Mouse (Mus musculus) olfactory bulb, adult 2 months (tissue): ENCODE data around the gene C2. TPM values are rescaled to one million over a fixed set of nuclear protein-coding genes. Genes with fewer than 3 reads are reported as not detected.

Source experiments
- H3K27ac ChIP-seq: fragments of 200-500 bp; 2 replicates; pipeline ENCODE4 v1.5.1; 2012; ENCODE audit warnings: low read depth, low read length; ENCODE audit not compliant: insufficient read depth
- H3K4me1 ChIP-seq: fragments of 200-500 bp; 2 replicates; pipeline ENCODE4 v1.6.1; 2012; ENCODE audit warnings: low read length; ENCODE audit not compliant: control insufficient read depth, insufficient read depth
- H3K4me3 ChIP-seq: fragments of 200-500 bp; 2 replicates; pipeline ENCODE4 v1.5.1; 2012; ENCODE audit warnings: mild to moderate bottlenecking, low read depth, low read length, moderate library complexity; ENCODE audit not compliant: insufficient read depth
- CTCF ChIP-seq: fragments of 200-500 bp; IDR thresholded peaks from 2 replicates; pipeline ENCODE4 v1.5.1; 2012; ENCODE audit warnings: low read depth, mild to moderate bottlenecking, low read length, moderate library complexity; ENCODE audit not compliant: insufficient read depth
- POLR2A ChIP-seq: fragments of 200-500 bp; IDR thresholded peaks from 2 replicates; pipeline ENCODE4 v1.6.1; 2012; ENCODE audit warnings: mild to moderate bottlenecking, low read depth, low read length, moderate library complexity; ENCODE audit not compliant: insufficient read depth
- WGBS: fragments of 180-500 bp; shearing (Covaris S2); methylation state at CpG from one replicate; pipeline ENCODE4 v1.1.7; 2018; 5-methylcytosine and 5-hydroxymethylcytosine counted together
- polyA plus RNA-seq: library from polyadenylated mRNA; stranded (reverse); fragments of >200 nt; gene quantifications from 2 replicates; pipeline ENCODE4 v1.2.4, GENCODE M21; 2012; ENCODE audit warnings: low replicate concordance; ENCODE audit not compliant: missing spikeins, insufficient read depth, insufficient read length

C2 gene
- polyA plus RNA-seq, 1 experiment, result not detected

- no peak for TF ChIP-seq CTCF
- no peak for TF ChIP-seq POLR2A
- Histone ChIP-seq H3K4me1 (no peaks in the 10 kb centered on the region), H3K27ac (no peak overlapping the region), H3K4me3 (no peak overlapping the region)
- WGBS, result 67% methylated on average over 7 of the region's 7 CpGs
These were observed 32.1 kb downstream of the C2 start for GRCm38 (mm10) chr17:34865981-34866380.

DNA sequence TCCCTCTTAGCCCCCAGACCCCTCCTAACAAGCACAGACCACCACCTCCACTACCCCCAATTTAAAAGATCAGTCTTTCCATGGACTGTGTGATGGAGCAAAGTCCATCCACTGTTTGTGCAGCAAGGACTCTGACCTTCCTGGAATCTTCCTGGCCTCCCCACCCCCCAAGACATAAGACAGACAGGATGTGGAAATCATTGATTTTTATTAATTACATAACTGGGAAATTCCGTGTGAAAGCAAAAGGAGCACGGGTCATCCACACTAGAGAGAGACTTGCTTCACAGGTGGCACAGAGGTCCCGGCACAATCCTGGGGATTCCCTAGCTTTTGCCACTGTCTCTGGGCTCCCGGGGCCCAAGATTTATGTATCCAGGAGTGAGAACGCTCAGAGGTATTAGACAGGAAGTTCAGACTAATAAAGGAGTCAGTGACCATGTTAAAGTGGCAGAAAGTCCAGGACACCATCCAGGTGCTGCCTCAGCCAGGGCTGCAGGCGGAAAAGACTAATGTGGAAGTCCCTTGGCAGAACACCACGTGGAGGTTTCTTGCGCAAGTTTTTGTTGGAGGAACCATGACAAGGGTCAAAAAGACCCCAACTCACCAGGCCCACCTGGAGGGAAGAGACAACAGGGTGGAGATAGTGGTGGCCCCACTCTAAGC is 35.5 kb downstream of the C2 start, which contains the start of gene Cfb:
TSS of gene Cfb (minus strand) at position 103 of the 666 bp plus-strand sequence.
- 66% methylated on average over 8 of the region's 8 CpGs for WGBS

DNA sequence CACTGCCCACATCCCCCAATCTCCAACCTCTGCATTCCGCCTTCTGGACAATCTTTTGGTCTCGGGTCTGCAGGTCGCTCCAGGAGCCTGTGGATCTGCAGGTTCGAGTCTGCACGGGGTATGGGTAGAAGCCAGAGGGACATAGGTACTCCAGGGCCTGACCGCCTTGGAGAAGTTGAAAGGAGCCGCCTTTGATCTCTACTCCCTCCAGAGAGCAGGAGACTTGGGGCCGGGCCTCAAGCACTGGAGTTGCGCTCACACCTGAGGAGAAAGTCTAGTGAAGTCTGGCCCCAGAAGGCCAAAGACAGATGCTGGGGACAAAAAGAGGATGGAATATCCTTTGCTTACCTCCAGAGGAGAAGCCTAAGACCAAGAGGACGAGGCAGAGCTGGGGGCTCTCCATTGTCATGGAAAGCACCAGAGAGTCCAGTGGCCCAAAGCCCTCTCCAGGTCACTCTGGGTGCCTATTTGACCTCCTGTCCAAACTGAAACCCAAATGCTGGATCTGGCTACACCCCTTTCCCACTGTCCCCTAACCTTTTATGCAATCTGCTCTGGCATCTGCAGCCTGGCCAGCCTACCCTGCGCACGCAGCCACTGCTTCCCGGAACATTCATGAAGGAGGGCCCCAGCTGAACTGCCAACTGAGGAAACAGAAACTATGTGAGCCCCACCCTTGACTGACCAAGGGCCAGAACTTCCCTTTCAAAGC is 36.2 kb downstream of the C2 start:
- TF ChIP-seq CTCF (no peak), POLR2A (no peak)
- 71% methylated on average over 13 of the region's 13 CpGs for WGBS

More for the DNA sequence above, 35.5 kb downstream of the C2 start, which contains the start of gene Cfb:
- TF ChIP-seq CTCF, result no peak
- no peak for TF ChIP-seq POLR2A
- Histone ChIP-seq H3K4me3 (no peak within 1 kb of the TSS), H3K27ac (no peak within 1 kb of the TSS), H3K4me1 (no peaks in the 10 kb centered on the region)

GRCm38 (mm10) chr17:34860514-34860913 is 37.6 kb downstream of the C2 start:
- no peak overlapping the region for H3K4me3 ChIP-seq
- 88% methylated on average over 9 of the region's 9 CpGs for WGBS
- TF ChIP-seq POLR2A (no peak), CTCF (no peak)
- H3K4me1 ChIP-seq, result no peaks in the 10 kb centered on the region
- H3K27ac ChIP-seq, result no peak overlapping the region

More for the DNA sequence above, 36.2 kb downstream of the C2 start:
- no peaks in the 10 kb centered on the region for H3K4me1 ChIP-seq
- H3K27ac ChIP-seq, result no peak overlapping the region
- no peak overlapping the region for H3K4me3 ChIP-seq

DNA sequence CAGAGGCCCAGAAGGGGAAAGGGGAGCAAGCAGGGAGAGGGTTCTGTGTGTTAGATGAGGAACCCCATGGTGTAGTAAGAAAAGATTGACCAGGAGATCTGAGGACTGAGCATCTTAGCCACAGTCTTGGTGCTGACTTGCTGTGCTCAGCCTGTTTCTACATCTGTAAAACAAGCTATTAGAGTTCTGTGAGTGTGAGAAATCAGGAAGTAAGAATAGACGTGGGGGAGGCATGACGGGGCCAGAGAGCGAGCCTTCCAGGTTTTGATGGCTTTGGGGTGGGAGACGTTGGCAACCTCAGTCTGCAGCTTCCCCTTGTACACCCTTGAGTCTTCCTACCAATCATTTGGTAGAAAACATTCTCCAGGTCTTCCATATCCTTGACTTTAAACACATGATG is 39.4 kb downstream of the C2 start:
- no peak overlapping the region for H3K27ac ChIP-seq
- no peak overlapping the region for H3K4me3 ChIP-seq
- H3K4me1 ChIP-seq, result no peaks in the 10 kb centered on the region
- WGBS, result 72% methylated on average over 4 of the region's 4 CpGs
- TF ChIP-seq POLR2A, result no peak
- TF ChIP-seq CTCF, result no peak

- peak; percentile 56; the same call in 1 of the 2 replicates for TF ChIP-seq CTCF
- no peak for TF ChIP-seq POLR2A
- Histone ChIP-seq H3K27ac (no peak overlapping the region), H3K4me1 (peaks cover 2% of the 10 kb centered on the region), H3K4me3 (no peak overlapping the region)
- 31% methylated on average over 3 of the region's 3 CpGs for WGBS
These were observed 42.2 kb downstream of the C2 start for GRCm38 (mm10) chr17:34855825-34856224.

DNA sequence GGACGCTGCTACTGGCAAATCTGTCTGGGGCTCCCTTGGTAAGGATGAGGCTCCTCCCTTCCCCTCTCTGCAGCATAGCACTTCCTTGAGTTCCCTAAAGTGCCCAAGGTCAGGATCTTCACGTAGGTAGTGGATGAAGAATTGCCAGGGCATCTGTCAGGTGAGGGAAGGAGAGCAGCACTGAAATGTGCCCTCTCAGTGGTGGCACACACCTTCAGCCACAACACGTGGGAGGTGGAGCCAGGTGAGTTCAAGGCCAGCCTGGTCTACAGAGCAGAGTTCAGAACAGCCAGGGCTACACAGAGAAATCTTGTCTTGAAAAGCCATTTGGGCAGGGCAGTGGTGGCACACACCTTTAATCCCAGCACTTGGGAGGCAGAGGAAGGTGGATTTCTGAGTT is 43.3 kb downstream of the C2 start:
- TF ChIP-seq POLR2A, result no peak
- WGBS, result 80% methylated on average over 3 of the region's 3 CpGs
- peaks cover 6% of the 10 kb centered on the region for H3K4me1 ChIP-seq

DNA sequence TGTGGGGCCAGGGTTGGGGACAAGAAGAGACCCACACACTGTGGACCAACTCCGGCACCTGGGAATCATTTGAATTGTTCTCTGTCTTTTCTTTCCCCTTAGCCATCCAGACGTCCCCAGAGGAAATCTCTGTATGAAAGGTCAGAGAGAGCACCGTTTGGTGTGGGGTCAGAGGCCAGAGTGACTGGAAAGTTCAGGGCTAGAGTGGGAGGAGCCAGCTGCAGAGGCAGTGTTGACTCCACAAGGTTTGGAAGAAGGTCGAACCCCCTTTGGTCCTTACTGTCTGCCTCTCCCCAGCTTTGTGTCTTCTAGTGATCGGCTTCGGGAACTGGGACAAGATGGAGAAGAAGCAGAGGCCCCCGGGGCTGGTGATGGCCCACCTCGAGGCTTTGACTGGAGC is 44.6 kb downstream of the C2 start:
- Histone ChIP-seq H3K27ac (no peak overlapping the region), H3K4me1 (peaks cover 8% of the 10 kb centered on the region), H3K4me3 (no peak overlapping the region)
- TF ChIP-seq CTCF (no peak), POLR2A (no peak)
- 81% methylated on average over 8 of the region's 8 CpGs for WGBS

More for the DNA sequence above, 43.3 kb downstream of the C2 start:
- H3K27ac ChIP-seq, result no peak overlapping the region
- no peak overlapping the region for H3K4me3 ChIP-seq

DNA sequence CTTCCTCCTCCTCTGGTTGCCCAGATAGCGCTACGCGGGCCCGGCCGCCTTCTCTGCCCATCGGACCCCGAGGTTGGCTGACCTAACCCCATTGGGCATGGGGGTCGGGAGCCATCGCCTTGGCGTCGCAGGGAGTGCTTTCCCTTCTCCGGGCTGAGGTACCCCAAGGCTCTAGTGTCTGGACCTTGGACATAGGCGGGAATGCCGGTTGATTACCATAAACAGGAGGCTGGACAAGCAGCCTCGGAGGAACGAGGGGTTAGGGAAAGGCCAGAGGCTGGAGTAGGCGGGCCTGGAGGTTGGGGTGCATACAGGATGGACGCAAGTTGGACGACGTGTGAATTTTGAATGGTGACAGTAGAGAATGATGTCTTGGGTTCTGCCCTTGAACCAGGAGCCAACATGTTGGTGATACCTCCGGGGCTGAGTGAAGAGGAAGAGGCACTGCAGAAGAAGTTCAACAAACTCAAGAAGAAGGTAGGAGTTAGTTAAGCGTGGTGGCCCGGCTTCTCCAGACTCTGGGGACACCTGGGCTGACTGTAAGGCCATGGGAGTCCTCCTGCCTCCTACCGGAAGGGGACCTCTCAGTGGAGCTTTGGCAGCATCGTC is 47.4 kb downstream of the C2 start:
- H3K4me1 ChIP-seq, result peaks cover 8% of the 10 kb centered on the region
- 2% methylated on average over 25 of the region's 25 CpGs for WGBS
- H3K27ac ChIP-seq, result no peak overlapping the region
- TF ChIP-seq POLR2A, result no peak
- TF ChIP-seq CTCF, result no peak
- peak overlapping the region; percentile 67 for H3K4me3 ChIP-seq
